Mouse (Mus musculus) gastrocnemius, postnatal 4 days (tissue): ENCODE measurements around the gene Cyp2d40. TPM values are rescaled to one million over a fixed set of nuclear protein-coding genes. Genes with fewer than 3 reads are reported as not detected.
A peak's percentile ranks its signal among the peaks of the same experiment; 100 is the strongest.
"Not testable (repeated sequence)": the region's sequence is repeated elsewhere in the genome, so short reads cannot be mapped to it uniquely, and the experiment has no call there.

Experiments
- DNase-seq, 2 experiments: peaks; one replicate each; pipeline ENCODE4 v3.0.0; 2021 to 2022; ENCODE audit warnings: low spot score in 2 of 2, mixed read lengths in 2 of 2
- long read RNA-seq, 2 experiments: library from polyadenylated mRNA; stranded (forward); transcript quantifications; one replicate each; pipeline ENCODE4 v2.0.0; 2021
- total RNA-seq, 2 experiments: library from RNA; stranded (reverse); gene quantifications; 2 replicates each; pipeline ENCODE4 v1.2.3; 2021

Gene Cyp2d40
- total RNA-seq = not detected
- long read RNA-seq, experiment 1 = 0 reads
- long read RNA-seq, experiment 2 = 0 reads

DNA sequence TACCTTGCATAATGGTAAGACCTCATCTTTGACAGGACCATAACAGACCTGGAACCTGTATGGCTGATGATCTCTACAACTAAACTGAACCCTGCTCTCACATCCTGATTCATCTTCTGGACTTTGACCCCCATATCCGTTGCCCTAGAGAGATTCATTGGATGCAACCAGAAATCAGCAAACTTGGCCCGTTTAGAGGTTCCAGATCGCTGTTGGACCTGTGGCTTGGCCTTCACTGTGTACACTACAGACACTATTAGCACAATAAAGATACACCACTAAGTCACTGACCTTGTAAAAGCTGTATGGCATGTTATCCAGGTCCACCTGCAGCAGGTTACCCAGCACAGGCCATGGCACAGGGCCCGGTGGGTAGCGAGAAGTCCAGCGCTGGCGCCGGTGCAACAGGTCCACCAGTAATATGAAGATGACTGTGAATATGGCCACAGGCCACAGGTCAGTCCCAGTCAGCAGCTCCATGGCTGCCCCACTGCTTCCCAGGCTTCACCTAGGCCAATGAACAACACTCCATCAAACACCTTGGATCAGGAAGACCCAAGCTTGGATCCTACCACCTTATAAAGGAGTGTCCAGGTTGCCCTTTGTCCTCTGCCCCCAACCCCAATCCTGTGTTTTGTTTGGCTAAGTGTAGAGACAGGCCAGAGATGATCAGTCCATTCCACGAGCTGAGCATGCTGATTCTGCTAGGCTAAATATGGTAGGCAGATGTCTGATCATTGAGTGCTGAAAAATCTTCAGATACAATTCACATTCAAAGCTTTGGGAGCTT is at the start of gene Cyp2d40:
Gene Cyp2d40 (minus strand): TSS at position 553 of the 790 bp plus-strand sequence.
- DNase-seq = no peak

DNA sequence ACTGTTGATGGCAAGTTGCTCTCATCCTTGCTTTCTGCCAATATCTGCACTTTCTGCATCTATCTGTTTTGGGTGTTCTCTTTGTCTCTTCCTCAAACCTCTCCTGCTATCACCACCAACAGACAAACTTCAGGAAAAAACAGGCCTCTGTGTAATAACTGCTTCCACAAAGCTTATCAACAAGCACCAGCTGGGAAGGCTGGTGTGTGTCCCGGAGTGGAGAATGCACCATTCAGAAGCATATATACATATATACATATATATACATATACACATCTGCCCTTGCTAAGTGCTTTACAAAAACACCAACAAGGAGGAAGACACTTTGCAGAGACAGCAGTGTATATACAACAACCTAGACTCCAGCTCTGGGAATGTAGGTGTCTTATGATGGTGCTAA is 46.6 kb upstream of the Cyp2d40 start:
- no peak for DNase-seq

DNA sequence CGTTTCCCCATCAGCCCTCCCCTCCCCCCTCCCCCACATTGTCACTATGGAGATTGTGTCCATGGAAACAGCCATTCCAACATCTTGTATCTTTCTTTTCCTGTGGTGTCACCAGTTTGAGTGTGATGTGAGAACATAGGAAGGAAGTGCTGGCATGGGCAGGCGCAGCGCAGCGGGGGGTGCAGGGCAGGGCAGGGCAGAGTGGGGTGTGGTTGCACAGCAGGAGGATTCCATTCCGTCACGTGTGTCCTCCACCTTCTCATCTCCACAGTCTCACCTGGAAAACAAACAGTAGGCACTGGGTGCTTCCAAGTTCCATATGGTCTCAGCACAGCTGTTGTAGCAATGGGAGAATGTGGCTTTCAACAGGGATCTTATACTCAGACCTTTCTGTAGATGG is 45.5 kb upstream of the Cyp2d40 start:
- DNase-seq = no peak

DNA sequence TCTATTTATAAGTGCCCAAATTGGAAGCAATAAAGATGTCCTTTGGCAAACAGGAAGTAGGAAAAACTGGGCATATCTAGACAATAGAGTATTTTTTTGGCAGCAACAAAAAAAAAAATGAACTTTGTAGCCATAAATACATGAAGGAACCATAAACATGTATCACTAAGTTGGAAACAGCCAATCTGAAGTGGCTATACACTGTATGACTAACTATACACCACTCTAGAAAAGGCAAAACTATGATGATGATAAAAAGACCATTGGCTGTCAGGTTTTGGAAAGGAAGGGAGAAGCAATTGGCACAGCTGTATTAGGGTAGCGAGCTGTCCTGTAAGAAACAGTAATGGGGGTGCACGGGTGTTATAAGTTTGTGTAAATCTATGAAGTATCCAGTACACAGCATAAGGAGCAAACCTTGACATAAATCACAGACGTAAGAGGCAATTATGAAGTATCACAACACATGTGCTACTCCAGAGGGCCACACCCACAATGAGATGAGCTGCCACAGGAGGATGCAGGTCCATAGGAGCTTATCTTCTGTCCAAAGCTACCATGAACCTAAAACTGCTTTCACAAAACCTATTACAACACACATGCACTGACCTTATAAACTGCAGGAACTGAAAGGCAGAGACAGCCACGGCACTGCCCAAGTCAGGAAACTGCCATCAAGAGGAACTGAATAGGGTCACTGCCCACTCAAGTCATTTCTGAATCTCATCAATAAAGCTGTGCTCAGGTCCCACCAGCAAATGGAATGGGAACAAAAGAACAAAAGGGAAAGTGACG is 43.2 kb upstream of the Cyp2d40 start:
- no peak for DNase-seq

DNA sequence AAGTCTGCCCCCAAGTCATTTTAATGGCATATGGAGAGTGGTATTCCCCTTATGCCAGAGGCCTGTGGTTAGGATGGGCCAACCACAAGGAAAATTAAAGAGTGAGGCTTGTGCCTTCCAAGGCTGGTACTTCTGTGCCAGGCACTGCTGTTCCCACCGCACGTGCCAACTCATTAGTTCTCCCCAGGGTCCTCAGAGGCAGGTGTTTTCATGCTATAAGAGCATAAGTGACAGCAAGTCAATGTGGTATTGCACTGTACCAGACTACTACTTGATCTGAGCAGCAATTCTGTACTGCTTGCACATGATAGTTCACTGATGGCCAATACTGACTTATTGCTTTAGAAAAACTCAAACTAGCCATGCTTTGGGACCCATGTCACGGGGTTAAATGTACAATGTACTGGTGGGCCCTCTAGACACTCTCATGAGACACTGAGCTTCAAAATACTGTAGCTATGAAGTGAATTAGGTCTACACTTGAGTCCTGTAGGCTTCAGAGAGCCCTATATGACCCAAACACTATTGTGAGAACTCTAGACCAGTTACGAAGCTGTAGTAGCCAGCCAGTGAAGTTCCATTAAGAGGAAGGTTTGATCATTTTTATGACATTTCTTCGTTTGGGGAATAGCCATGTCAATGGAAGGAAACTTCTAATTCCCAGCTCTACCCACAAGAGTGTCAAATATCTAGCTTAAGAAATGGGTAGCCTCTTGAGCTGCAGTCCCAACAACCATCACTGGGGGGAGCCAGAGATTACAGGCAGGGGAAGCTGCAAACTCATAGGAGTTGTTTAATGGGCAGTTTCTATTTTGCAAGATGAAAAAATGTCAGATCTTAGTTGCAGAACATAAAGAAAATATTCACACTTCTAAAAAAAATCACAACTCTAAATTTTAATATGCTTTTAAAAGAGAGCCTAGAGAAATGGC is 41.0 kb upstream of the Cyp2d40 start:
- DNase-seq = peak; percentile 50 to 76

DNA sequence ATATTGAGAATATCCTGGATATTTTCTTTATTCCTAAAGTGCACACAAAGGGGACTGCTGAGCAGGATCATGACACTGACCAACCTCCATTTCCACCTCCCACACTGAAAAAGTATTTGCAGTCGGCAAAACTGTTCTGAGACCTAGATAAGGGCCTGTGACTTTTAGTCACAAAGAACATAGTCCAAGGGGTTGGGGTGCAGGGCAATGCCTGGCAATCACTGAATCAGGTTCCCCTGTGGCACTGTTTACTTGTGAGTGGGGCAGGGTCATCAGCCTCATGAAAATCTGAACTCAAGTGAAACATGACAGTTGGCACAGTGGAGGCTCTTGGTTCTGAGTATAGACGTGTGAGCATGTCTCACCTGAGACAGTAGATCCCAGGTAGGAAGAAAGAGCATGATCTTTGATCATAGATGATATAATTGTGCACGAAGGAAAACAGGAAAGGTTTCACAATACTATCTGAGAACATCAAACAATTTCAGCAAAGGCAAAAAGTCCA is 32.0 kb upstream of the Cyp2d40 start:
- DNase-seq = no peak

GRCm38 (mm10) chr15:82794277-82794676 is 30.3 kb upstream of the Cyp2d40 start, which contains the start of gene Cyp2d26:
Gene Cyp2d26, minus strand, starts transcription at chr15:82794294.
- no peak for DNase-seq

DNA sequence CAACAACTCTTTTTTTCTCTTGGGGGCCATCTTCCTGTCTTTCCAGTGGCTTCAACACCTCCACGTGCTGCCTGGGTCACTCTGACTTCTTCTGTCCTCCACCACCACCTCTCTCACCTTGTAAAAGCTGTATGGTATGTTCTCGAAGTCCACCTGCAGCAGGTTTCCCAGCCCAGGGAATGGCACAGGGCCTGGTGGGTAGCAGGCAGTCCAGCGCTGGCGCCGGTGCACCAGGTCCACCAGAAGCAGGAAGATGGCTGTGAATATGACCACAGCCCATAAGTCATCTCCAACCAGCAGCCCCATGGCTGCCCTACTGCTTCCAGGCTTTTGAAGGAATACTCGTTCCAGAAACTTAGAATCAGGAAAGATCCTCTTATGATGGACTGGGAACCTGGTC is 29.9 kb upstream of the Cyp2d40 start:
- DNase-seq = no peak

DNA sequence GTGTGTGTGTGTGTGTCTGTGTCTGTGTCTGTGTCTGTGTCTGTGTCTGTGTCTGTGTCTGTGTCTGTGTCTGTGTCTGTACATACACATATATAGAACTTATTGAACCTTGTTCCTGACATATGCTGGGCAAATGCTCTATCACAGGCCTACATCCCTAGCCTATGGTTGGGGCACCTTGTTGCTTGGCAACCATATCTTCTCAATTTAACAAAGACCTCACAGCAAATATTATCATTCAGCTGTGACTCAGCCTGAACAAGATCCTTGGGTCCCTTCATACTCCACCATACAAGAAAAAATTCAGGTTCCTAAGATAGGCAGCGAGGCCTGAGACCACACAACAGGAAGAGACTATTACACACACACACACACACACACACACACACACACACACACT is 29.5 kb upstream of the Cyp2d40 start:
- DNase-seq = no peak

DNA sequence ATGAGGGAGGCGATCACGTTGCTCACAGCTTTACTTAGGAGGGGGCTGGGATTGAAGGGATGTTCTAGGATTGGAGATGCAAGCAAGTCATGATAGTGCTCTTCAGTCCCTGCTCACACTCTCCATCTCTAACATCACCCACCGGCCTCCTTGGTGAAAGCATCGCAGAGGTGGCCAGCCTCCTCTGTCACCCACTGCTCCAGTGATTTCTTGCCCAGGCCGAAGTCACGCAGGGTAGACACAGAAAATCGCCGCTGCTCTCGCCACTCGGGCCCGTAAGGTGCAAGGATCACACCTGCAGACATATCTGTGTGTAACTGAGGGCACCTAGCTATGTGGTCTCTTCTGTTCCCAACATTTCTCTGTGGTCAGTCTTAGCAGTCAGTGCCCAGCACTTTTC is 28.6 kb upstream of the Cyp2d40 start:
- DNase-seq = no peak

DNA sequence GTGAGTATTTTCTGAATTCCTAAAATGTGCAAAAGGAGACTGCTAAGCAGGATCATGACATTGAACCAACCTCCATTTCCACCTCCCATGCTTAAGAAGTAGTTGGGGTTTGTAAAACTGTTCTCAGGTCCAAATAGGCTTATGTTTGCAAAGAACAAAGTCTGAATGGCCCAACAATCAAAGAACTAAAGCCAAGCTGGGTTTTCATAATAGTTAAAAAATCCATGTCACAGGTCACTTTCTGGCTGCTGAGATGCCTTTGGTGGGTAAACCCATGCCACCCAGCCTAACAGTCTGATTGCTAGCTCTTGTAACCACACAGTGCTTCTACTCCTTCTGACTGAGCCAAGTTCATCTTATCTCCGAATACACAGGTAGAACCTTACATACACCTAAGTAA is 20.6 kb upstream of the Cyp2d40 start:
- no peak for DNase-seq

DNA sequence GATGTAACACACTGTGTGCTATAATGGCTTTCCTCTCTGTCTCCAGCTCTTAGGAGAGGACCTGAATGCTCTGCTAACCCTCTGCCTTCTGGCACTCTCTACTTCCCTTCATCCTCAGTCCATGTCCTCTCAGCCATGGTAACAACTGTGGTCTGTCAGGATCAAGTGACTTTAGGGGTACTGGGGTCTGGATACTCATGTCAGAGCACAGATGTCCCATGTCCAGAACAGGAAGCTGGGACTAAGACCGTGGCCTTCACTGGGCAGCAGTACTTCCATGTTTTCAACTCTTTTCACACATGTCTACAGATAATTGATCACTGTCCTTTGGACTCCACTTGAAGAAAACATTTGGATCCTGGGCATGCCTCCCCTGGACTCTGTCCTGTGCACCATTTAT is 19.8 kb upstream of the Cyp2d40 start:
- DNase-seq = no peak

DNA sequence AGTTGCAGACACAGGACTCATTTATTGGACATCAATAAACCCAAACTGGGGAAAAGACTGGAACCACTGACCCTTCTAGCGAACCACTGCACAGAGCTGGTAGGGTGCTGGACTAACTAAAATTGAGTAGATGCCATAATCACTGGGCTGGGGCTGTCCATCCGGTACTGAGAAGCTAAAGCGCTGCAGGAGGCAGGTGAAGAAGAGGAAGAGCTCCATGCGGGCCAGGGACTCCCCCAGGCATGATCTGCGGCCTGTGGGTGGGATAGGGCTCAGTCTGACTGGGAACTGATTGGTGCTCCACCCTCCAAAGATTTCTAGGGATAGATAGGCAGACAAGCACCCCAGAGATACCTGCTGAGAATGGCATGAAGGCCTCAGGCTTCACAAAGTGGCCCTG is 13.9 kb upstream of the Cyp2d40 start:
- not testable (repeated sequence) for DNase-seq

- no peak for DNase-seq
These were observed 2.0 kb upstream of the Cyp2d40 start for GRCm38 (mm10) chr15:82765943-82766342.

DNA sequence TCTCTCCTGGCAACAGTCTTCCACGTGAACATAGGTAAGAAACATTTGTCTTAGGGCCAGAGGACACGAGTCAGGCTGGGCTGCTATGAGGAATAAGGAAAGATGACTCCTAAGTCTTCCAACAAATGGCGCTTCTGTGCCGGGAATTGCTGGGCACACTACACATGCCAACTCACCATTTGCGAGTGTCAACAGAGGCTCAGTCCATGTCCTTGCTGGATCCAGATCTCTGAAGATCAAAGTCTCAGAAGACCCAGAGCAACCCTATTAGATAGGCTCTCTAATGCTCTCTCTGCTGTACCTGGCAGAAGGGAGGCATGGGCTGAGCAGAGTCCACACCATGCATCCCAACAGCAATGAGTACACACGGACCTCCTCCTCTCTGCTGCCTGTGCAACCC is 898 bp upstream of the Cyp2d40 start:
- DNase-seq = no peak

DNA sequence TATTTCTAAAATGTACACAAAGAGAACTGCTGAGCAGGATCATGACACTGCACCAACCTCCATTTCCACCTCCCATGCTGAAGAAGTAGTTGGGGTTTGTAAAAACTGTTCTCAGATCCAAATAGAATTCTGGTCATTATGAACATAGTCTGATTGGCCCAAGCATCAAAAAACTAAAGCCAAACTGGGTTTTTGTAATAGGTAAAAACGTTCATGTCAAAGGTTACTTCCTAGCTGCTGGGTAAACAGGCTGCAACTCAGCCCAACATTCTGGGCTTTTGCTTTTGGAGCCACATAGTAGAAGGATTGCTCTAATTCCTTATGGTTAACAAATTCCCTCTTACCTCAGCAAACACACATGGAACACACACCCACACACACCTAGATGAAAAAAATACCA is 15.8 kb downstream of the Cyp2d40 start:
- DNase-seq = no peak

GRCm38 (mm10) chr15:82747516-82747915 is 16.5 kb downstream of the Cyp2d40 start:
- no peak for DNase-seq

- DNase-seq = not testable (repeated sequence)
These were observed 30.6 kb downstream of the Cyp2d40 start for GRCm38 (mm10) chr15:82733331-82733925.
